Mouse (Mus musculus): ENCODE measurements at regions not wholly inside any gene's neighbourhood (a gene's known extent, or its start where the extent isn't known, plus 50 kb on each side); places are given as distances from the start of the nearest gene placed in this dataset.

- H3K4me1 ChIP-seq (ENCODE audit: control insufficient read depth, insufficient read depth, low read length) = no peaks in the 10 kb centered on the region
- H3K4me3 ChIP-seq (ENCODE audit: insufficient read depth, low read length) = no peak overlapping the region
- no peak for TF ChIP-seq CTCF (IDR thresholded peaks at IDR 0.05; ENCODE audit: low read depth, low read length)
- no peak for TF ChIP-seq POLR2A (IDR thresholded peaks at IDR 0.05; ENCODE audit: borderline replicate concordance, low read depth, low read length)
- H3K27ac ChIP-seq (ENCODE audit: insufficient read depth, low read depth, low read length) = no peak overlapping the region
Observed at GRCm38 (mm10) chr10:101330109-101330508, 351.2 kb upstream of the Mgat4c start.

- no peak overlapping the region for H3K4me3 ChIP-seq (ENCODE audit: insufficient read depth, low read length)
- H3K27ac ChIP-seq (ENCODE audit: insufficient read depth, low read depth, low read length) = no peak overlapping the region
- H3K4me1 ChIP-seq (ENCODE audit: control insufficient read depth, insufficient read depth, low read length) = no peaks in the 10 kb centered on the region
- TF ChIP-seq POLR2A (IDR thresholded peaks at IDR 0.05; ENCODE audit: borderline replicate concordance, low read depth, low read length) (no peak), CTCF (IDR thresholded peaks at IDR 0.05; ENCODE audit: low read depth, low read length) (no peak)
Observed at GRCm38 (mm10) chr10:101335136-101335535, 346.2 kb upstream of the Mgat4c start.

GRCm38 (mm10) chr10:101339565-101339964 lies 341.7 kb upstream of the Mgat4c start:
- TF ChIP-seq POLR2A (IDR thresholded peaks at IDR 0.05; ENCODE audit: borderline replicate concordance, low read depth, low read length) (no peak), CTCF (IDR thresholded peaks at IDR 0.05; ENCODE audit: low read depth, low read length) (no peak)
- H3K4me1 ChIP-seq (ENCODE audit: control insufficient read depth, insufficient read depth, low read length) = no peaks in the 10 kb centered on the region
- H3K4me3 ChIP-seq (ENCODE audit: insufficient read depth, low read length) = no peak overlapping the region
- no peak overlapping the region for H3K27ac ChIP-seq (ENCODE audit: insufficient read depth, low read depth, low read length)

- TF ChIP-seq POLR2A (IDR thresholded peaks at IDR 0.05; ENCODE audit: borderline replicate concordance, low read depth, low read length) (no peak), CTCF (IDR thresholded peaks at IDR 0.05; ENCODE audit: low read depth, low read length) (no peak)
- Histone ChIP-seq H3K27ac (ENCODE audit: insufficient read depth, low read depth, low read length) (no peak overlapping the region), H3K4me3 (ENCODE audit: insufficient read depth, low read length) (no peak overlapping the region), H3K4me1 (ENCODE audit: control insufficient read depth, insufficient read depth, low read length) (no peaks in the 10 kb centered on the region)
Observed at GRCm38 (mm10) chr10:101350198-101350897, 330.9 kb upstream of the Mgat4c start.

- Histone ChIP-seq H3K27ac (ENCODE audit: insufficient read depth, low read depth, low read length) (no peak overlapping the region), H3K4me1 (ENCODE audit: control insufficient read depth, insufficient read depth, low read length) (no peaks in the 10 kb centered on the region), H3K4me3 (ENCODE audit: insufficient read depth, low read length) (no peak overlapping the region)
- no peak for TF ChIP-seq POLR2A (IDR thresholded peaks at IDR 0.05; ENCODE audit: borderline replicate concordance, low read depth, low read length)
- TF ChIP-seq CTCF (IDR thresholded peaks at IDR 0.05; ENCODE audit: low read depth, low read length) = no peak
Observed at GRCm38 (mm10) chr10:101373850-101374581, 307.3 kb upstream of the Mgat4c start.

GRCm38 (mm10) chr10:101393416-101393815 lies 287.9 kb upstream of the Mgat4c start:
- no peak for TF ChIP-seq POLR2A (IDR thresholded peaks at IDR 0.05; ENCODE audit: borderline replicate concordance, low read depth, low read length)
- TF ChIP-seq CTCF (IDR thresholded peaks at IDR 0.05; ENCODE audit: low read depth, low read length) = no peak
- H3K4me1 ChIP-seq (ENCODE audit: control insufficient read depth, insufficient read depth, low read length) = no peaks in the 10 kb centered on the region
- no peak overlapping the region for H3K4me3 ChIP-seq (ENCODE audit: insufficient read depth, low read length)
- H3K27ac ChIP-seq (ENCODE audit: insufficient read depth, low read depth, low read length) = no peak overlapping the region

GRCm38 (mm10) chr10:101399206-101399605 lies 282.1 kb upstream of the Mgat4c start:
- no peak for TF ChIP-seq CTCF (IDR thresholded peaks at IDR 0.05; ENCODE audit: low read depth, low read length)
- TF ChIP-seq POLR2A (IDR thresholded peaks at IDR 0.05; ENCODE audit: borderline replicate concordance, low read depth, low read length) = no peak
- H3K27ac ChIP-seq (ENCODE audit: insufficient read depth, low read depth, low read length) = no peak overlapping the region

GRCm38 (mm10) chr10:101415262-101415661 lies 266.0 kb upstream of the Mgat4c start:
- TF ChIP-seq POLR2A (IDR thresholded peaks at IDR 0.05; ENCODE audit: borderline replicate concordance, low read depth, low read length) = no peak
- TF ChIP-seq CTCF (IDR thresholded peaks at IDR 0.05; ENCODE audit: low read depth, low read length) = no peak
- no peak overlapping the region for H3K4me3 ChIP-seq (ENCODE audit: insufficient read depth, low read length)
- H3K4me1 ChIP-seq (ENCODE audit: control insufficient read depth, insufficient read depth, low read length) = no peaks in the 10 kb centered on the region

More at GRCm38 (mm10) chr10:101399206-101399605, 282.1 kb upstream of the Mgat4c start:
- no peaks in the 10 kb centered on the region for H3K4me1 ChIP-seq (ENCODE audit: control insufficient read depth, insufficient read depth, low read length)
- H3K4me3 ChIP-seq (ENCODE audit: insufficient read depth, low read length) = no peak overlapping the region

GRCm38 (mm10) chr10:101422562-101422961 lies 258.7 kb upstream of the Mgat4c start:
- no peak overlapping the region for H3K27ac ChIP-seq (ENCODE audit: insufficient read depth, low read depth, low read length)
- no peak overlapping the region for H3K4me3 ChIP-seq (ENCODE audit: insufficient read depth, low read length)
- TF ChIP-seq CTCF (IDR thresholded peaks at IDR 0.05; ENCODE audit: low read depth, low read length) = no peak
- no peak for TF ChIP-seq POLR2A (IDR thresholded peaks at IDR 0.05; ENCODE audit: borderline replicate concordance, low read depth, low read length)
- no peaks in the 10 kb centered on the region for H3K4me1 ChIP-seq (ENCODE audit: control insufficient read depth, insufficient read depth, low read length)

More at GRCm38 (mm10) chr10:101415262-101415661, 266.0 kb upstream of the Mgat4c start:
- H3K27ac ChIP-seq (ENCODE audit: insufficient read depth, low read depth, low read length) = no peak overlapping the region
